Mouse (Mus musculus) hindbrain, postnatal 0 days (tissue): ENCODE results near the gene Rdh11. TPM values are rescaled to one million over a fixed set of nuclear protein-coding genes. Genes with fewer than 3 reads are reported as not detected.
A peak's percentile ranks its signal among the peaks of the same experiment; 100 is the strongest.

Experiments
- ATAC-seq: fragments of 200-750 bp; cut with Nextera tagmentation; 2 replicates; pipeline ENCODE4 v1.8.0; 2017; ENCODE audit warnings: mild to moderate bottlenecking, moderate TSS enrichment, moderate library complexity
- DNase-seq: peaks from one replicate; pipeline ENCODE4 v3.0.0-alpha.2; 2015; ENCODE audit warnings: low spot score
- H3K27ac ChIP-seq: fragments of 300-500 bp; sonication (generic); 2 replicates; pipeline ENCODE4 v1.5.1; 2014; ENCODE audit warnings: mild to moderate bottlenecking
- H3K27me3 ChIP-seq: fragments of 300-500 bp; sonication (generic); 2 replicates; pipeline ENCODE4 v1.6.1; 2014; ENCODE audit warnings: low read length, mixed read lengths; ENCODE audit not compliant: insufficient read depth
- H3K36me3 ChIP-seq: fragments of 300-500 bp; sonication (generic); 2 replicates; pipeline ENCODE4 v1.6.1; 2014; ENCODE audit warnings: low read length, mixed read lengths; ENCODE audit not compliant: insufficient read depth
- H3K4me1 ChIP-seq: fragments of 300-500 bp; sonication (generic); 2 replicates; pipeline ENCODE4 v1.6.1; 2014; ENCODE audit warnings: antibody characterized with exemption, low read length, mixed read lengths; ENCODE audit not compliant: insufficient read depth
- H3K4me2 ChIP-seq: fragments of 300-500 bp; sonication (generic); 2 replicates; pipeline ENCODE4 v1.6.1; 2014; ENCODE audit warnings: low read depth, mild to moderate bottlenecking, low read length, moderate library complexity, mixed read lengths
- H3K4me3 ChIP-seq: fragments of 300-500 bp; sonication (generic); 2 replicates; pipeline ENCODE4 v1.5.1; 2014; ENCODE audit warnings: low read length
- H3K9ac ChIP-seq: fragments of 300-500 bp; sonication (generic); replicated peaks from 2 replicates; pipeline ENCODE4 v1.6.1; 2014; ENCODE audit warnings: mild to moderate bottlenecking, low read length, moderate library complexity, mixed read lengths
- H3K9me3 ChIP-seq: fragments of 300-500 bp; sonication (generic); 2 replicates; pipeline ENCODE4 v1.6.1; 2016; ENCODE audit warnings: low read length, mixed read lengths
- CTCF ChIP-seq: IDR thresholded peaks from 2 replicates; pipeline ENCODE4 v1.5.1; 2016; ENCODE audit warnings: antibody characterized with exemption, control low read depth, low read depth
- WGBS: fragments of 180-500 bp; shearing (Covaris S2); extraction: QIAGEN DNeasy Blood & Tissue Kit; methylation state at CpG from one replicate; pipeline ENCODE4 v1.1.7; 2014; 5-methylcytosine and 5-hydroxymethylcytosine counted together
- polyA plus RNA-seq: library from polyadenylated mRNA; unstranded; fragments of >200 nt; fragmentation: Nextera tagmentation; extraction: Ambion mirVana; gene quantifications from 2 replicates; pipeline ENCODE4 v1.2.1, GENCODE M21; 2015
- total RNA-seq: library from RNA; depleted of rRNA; stranded (reverse); fragments of >200 nt; gene quantifications from 2 replicates; pipeline ENCODE4 v1.2.3, GENCODE M21; 2014

The Rdh11 gene
- total and polyA plus RNA-seq, 2 experiments from 2014 or later = 30.7 to 46.1 TPM

DNA sequence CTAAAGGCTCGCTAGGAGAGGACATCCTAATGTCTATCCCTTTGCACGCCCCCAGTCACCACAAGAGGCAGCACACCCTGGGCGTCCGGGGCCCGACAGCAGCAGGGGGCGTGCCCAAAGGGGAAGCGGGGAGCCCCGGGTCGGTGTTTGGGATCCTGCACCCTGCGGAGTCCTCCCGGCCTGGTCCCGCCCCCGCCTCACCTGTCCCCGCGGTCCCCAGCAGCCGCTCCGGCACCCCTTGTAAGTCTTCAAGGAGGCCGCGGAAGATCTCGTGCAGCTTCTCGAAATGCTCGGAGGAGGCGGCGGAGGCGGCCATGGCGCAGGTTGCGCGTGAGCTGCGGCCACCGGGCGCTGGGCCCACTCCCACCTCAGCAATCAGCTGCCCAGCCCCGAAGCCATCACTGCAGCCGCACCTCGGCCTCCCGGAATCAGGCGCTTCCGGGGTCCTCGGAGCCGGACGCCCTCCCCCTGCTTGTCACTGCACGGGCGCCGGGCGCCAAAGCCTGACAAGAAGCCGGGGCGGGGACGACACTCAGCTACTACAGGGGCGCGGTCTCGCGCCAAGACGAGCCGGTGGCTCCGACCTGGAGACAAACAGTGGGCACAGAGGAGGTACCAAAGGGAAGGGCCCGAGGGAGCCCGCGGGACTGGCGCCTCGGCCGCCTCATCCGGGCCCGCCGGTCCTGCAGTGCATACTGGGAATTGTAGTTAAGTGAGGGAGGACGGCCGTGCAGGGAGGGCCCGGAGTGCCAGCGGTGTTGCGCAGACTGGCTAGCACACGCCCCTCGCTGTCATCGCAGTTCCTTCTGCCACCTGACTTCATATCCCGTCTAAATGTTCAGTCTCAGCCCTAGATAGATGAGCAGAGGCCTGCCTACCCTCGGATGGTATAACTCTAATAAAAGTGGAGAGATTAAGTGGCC is 19.8 kb downstream of the Rdh11 start, which contains the start of gene Vti1b:
TSS of gene Vti1b (minus strand) at position 649 of the 923 bp plus-strand sequence.
- 1% methylated on average over 70 of the region's 73 CpGs for WGBS

GRCm38 (mm10) chr12:79171269-79171995 is 20.7 kb downstream of the Rdh11 start:
- peak overlapping the region; percentile 99 for H3K4me3 ChIP-seq
- H3K36me3 ChIP-seq = peaks cover 14% of the 10 kb centered on the region; the same call in 1 of the 2 replicates
- H3K4me2 ChIP-seq = peak overlapping the region; percentile 66
- no peaks in the 10 kb centered on the region for H3K27me3 ChIP-seq
- no peaks in the 10 kb centered on the region for H3K9me3 ChIP-seq
- H3K9ac ChIP-seq = peak overlapping the region; percentile 81; the same call in 1 of the 2 replicates
- TF ChIP-seq CTCF = no peak
- H3K27ac ChIP-seq = 0 out of 2 replicates have a peak overlapping the region, but pooled peaks have one; percentile 91
- H3K4me1 ChIP-seq = 0 out of 2 replicates have a peak, but pooled peaks cover 5% of the 10 kb centered on the region
- ATAC-seq = no peak
- DNase-seq = peak; percentile 12
- WGBS = 33% methylated on average over 12 of the region's 12 CpGs

More for the DNA sequence above, 19.8 kb downstream of the Rdh11 start, which contains the start of gene Vti1b:
- H3K36me3 ChIP-seq = peaks cover 23% of the 10 kb centered on the region; the same call in 1 of the 2 replicates
- H3K27ac ChIP-seq = peak within 1 kb of the TSS; percentile 91
- H3K4me3 ChIP-seq = peak within 1 kb of the TSS; percentile 99
- H3K4me2 ChIP-seq = peak within 1 kb of the TSS; percentile 66
- TF ChIP-seq CTCF = peak; percentile 66
- H3K9me3 ChIP-seq = no peaks in the 10 kb centered on the region
- no peaks in the 10 kb centered on the region for H3K27me3 ChIP-seq
- H3K9ac ChIP-seq = peak within 1 kb of the TSS; percentile 81
- DNase-seq (peak; percentile 92), ATAC-seq (peak; percentile 98)
- 0 out of 2 replicates have a peak, but pooled peaks cover 5% of the 10 kb centered on the region for H3K4me1 ChIP-seq

DNA sequence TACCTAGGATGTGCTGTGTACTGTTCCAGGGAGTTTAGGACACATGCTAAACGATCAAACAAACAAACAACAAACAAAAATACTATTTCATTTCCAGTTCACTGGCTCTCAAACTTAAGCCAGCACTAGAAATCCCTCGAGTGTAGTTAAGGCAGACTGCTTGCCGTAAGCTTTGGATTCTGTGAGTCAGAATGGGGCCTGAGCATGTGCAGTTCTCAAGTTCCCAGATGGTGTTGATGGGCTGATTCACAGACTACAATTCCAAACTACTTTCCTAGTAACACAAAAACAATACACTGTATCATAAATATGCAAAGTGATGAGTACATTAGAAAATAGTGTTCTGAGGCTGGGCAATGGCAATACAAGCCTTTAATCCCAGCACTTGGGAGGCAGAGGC is 21.7 kb downstream of the Rdh11 start:
- Histone ChIP-seq H3K4me1 (0 out of 2 replicates have a peak, but pooled peaks cover 5% of the 10 kb centered on the region), H3K36me3 (peaks cover 15% of the 10 kb centered on the region; the same call in 1 of the 2 replicates), H3K9ac (no peak overlapping the region), H3K27me3 (no peaks in the 10 kb centered on the region), H3K4me2 (no peak overlapping the region), H3K4me3 (no peak overlapping the region), H3K27ac (no peak overlapping the region), H3K9me3 (no peaks in the 10 kb centered on the region)
- ATAC-seq (no peak), DNase-seq (no peak)
- no peak for TF ChIP-seq CTCF
- WGBS = 66% methylated on average over 3 of the region's 3 CpGs

DNA sequence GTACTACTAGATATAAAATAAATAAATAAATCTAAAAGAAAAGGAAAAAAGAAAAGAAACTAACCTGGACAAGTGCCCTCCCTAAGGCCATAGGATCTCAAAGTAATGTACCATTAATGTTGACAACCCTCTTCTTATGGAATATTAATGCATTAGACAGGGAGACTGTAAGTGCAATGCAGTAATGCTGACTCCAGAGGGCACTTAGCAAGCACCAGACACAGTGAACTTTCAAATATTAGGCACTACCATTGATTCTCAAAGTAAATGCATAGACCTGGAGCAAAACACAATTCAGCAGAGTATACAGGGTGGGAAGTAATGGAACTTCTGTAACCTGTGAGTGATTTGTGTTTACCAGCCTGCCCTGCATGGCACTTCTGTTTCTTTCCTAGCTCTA is 22.9 kb downstream of the Rdh11 start:
- H3K4me2 ChIP-seq = no peak overlapping the region
- ATAC-seq (no peak), DNase-seq (peak; percentile 7)
- peaks cover 18% of the 10 kb centered on the region for H3K36me3 ChIP-seq
- no peak overlapping the region for H3K9ac ChIP-seq
- peak; percentile 46 for TF ChIP-seq CTCF
- no peaks in the 10 kb centered on the region for H3K9me3 ChIP-seq
- 0 out of 2 replicates have a peak, but pooled peaks cover 5% of the 10 kb centered on the region for H3K4me1 ChIP-seq
- no peak overlapping the region for H3K27ac ChIP-seq
- no peaks in the 10 kb centered on the region for H3K27me3 ChIP-seq
- no peak overlapping the region for H3K4me3 ChIP-seq

DNA sequence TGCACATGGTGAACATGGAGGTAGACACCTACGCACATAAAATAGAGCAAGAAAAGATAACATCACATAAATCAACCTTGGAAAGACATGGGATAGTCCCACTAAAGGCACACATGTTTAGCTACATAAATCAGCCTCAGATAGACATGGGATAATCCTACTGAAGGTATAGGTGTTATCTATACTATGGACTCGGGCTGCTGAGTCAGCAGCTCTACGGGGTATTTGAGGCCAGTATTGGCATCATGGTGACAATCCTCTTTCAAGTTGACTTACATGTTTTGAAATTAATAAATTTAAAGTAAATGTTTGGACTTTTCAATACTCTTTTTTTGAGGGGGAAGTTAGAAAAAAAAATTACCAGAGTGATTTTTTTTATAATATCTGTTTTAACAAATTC is 29.2 kb downstream of the Rdh11 start:
- TF ChIP-seq CTCF = no peak
- Histone ChIP-seq H3K27me3 (no peaks in the 10 kb centered on the region), H3K36me3 (peaks cover 62% of the 10 kb centered on the region), H3K27ac (no peak overlapping the region), H3K4me2 (no peak overlapping the region), H3K4me1 (no peaks in the 10 kb centered on the region), H3K9ac (no peak overlapping the region), H3K9me3 (no peaks in the 10 kb centered on the region), H3K4me3 (no peak overlapping the region)
- WGBS = 94% methylated on average over 3 of the region's 3 CpGs
- no peak for DNase-seq
- no peak for ATAC-seq

DNA sequence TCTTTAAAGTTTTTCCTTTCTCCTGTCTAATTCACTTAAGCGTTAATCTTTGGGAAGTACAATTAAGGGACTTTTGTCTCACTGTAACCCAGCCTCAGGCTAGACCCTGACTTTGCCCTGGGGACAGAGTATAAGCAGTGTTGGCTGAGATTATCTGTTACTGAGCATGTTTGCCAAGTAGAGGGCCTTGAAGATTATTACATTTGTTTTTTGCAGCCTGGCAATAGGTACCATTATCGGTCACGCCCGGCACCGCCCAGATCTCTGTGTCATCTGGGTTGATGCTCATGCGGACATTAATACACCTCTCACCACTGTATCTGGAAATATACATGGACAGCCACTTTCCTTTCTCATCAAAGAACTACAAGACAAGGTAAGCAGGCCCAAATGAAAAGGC is 42.4 kb downstream of the Rdh11 start:
- Histone ChIP-seq H3K9me3 (no peaks in the 10 kb centered on the region), H3K36me3 (peaks cover 11% of the 10 kb centered on the region; the same call in 1 of the 2 replicates), H3K4me2 (no peak overlapping the region), H3K4me3 (no peak overlapping the region), H3K27me3 (no peaks in the 10 kb centered on the region), H3K4me1 (no peaks in the 10 kb centered on the region), H3K9ac (no peak overlapping the region), H3K27ac (no peak overlapping the region)
- 96% methylated on average over 6 of the region's 6 CpGs for WGBS
- DNase-seq (no peak), ATAC-seq (no peak)
- no peak for TF ChIP-seq CTCF
